Mouse (Mus musculus): ENCODE measurements at regions not wholly inside any gene's neighbourhood (a gene's known extent, or its start where the extent isn't known, plus 50 kb on each side); places are given as distances from the start of the nearest gene placed in this dataset.
"Not testable (repeated sequence)": the region's sequence is repeated elsewhere in the genome, so short reads cannot be mapped to it uniquely, and the experiment has no call there.

DNA sequence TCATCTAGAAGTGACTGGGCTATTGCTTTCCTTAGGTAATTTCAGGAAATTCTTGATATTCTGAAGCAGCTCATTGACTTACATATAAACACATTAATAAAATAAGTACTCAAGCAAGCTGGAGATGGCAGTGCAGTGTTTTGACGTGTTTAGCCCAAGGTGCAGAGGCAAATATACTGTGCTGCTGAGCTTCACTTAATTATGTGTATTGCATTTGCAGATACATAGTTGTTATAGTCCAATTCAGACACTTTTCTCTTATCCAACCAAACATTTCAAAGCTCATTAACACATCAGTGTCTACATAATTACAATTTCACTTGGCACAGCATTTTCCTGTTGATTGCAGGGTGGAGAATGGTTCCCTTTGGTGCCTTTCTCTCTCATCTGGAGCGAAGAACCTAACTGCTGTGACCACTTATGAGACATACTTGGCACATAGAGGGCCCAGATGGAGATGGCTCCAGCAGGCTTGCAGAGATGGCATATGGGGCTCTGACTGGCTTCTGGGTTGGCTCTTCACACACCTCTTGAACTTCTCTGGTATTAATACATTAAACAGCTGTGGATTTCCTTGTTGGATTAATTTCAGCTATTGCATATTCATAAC lies 803.9 kb upstream of the Gm10800 start:
- no peak overlapping the region for H3K4me2 ChIP-seq
- no peak overlapping the region for H3K4me3 ChIP-seq
- peak; percentile 56; the same call in 1 of the 2 replicates for ATAC-seq (ENCODE audit: low FRiP score, low read depth)
- H3K4me1 ChIP-seq (replicated peaks): no peaks in the 10 kb centered on the region
- no peaks in the 10 kb centered on the region for H3K27me3 ChIP-seq
- H3K27ac ChIP-seq (replicated peaks): no peak overlapping the region
- H3K9ac ChIP-seq: no peak overlapping the region
- WGBS: 66% methylated on average over 2 of the region's 2 CpGs
- no peaks in the 10 kb centered on the region for H3K9me3 ChIP-seq
- no peaks in the 10 kb centered on the region for H3K36me3 ChIP-seq

DNA sequence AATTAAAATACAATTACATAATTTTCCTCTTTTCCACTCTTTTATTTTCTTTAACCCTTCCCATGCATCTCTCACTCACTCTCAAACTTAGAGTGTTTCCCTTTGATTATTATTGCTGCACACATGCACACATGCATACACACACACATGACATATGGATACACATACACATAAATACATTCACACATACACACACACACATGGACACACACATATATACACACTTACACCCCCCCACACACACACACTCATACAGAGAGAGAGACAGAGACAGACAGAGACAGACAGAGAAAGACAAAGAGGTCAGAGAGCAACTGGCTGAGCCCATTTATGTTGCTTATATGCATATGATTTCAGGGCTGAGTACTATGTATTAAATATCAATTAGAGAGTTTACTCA lies 764.2 kb upstream of the Gm10800 start:
- no peak overlapping the region for H3K4me3 ChIP-seq
- no peaks in the 10 kb centered on the region for H3K4me1 ChIP-seq (replicated peaks)
- no peak for ATAC-seq (ENCODE audit: low FRiP score, low read depth)
- no peak overlapping the region for H3K27ac ChIP-seq (replicated peaks)
- no peaks in the 10 kb centered on the region for H3K27me3 ChIP-seq
- no peak overlapping the region for H3K4me2 ChIP-seq
- H3K9me3 ChIP-seq: no peaks in the 10 kb centered on the region
- no peaks in the 10 kb centered on the region for H3K36me3 ChIP-seq
- no peak overlapping the region for H3K9ac ChIP-seq

DNA sequence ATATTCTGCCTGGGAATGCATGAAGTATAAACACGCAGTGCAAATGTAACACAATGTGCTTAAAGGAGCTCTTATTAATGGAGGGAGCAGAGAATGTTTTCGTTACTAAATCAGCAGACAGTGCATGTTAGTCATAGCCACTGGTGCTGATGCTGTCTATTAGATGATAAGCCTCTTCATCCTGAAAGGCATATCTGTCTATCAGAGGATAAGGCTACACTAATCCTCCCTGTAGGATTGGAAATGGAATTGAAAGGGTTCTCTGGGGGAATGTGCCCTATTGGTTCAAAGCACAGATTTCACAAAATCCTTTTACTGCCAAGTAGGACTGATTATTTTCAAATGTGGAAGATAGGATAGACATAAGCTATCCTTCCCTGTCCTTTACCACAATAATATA lies 763.4 kb upstream of the Gm10800 start:
- no peaks in the 10 kb centered on the region for H3K27me3 ChIP-seq
- no peak overlapping the region for H3K9ac ChIP-seq
- no peak overlapping the region for H3K4me2 ChIP-seq
- H3K4me3 ChIP-seq: no peak overlapping the region
- H3K27ac ChIP-seq (replicated peaks): no peak overlapping the region
- no peak for ATAC-seq (ENCODE audit: low FRiP score, low read depth)
- H3K36me3 ChIP-seq: no peaks in the 10 kb centered on the region
- no peaks in the 10 kb centered on the region for H3K9me3 ChIP-seq
- WGBS: 70% methylated on average over 2 of the region's 2 CpGs
- H3K4me1 ChIP-seq (replicated peaks): no peaks in the 10 kb centered on the region

DNA sequence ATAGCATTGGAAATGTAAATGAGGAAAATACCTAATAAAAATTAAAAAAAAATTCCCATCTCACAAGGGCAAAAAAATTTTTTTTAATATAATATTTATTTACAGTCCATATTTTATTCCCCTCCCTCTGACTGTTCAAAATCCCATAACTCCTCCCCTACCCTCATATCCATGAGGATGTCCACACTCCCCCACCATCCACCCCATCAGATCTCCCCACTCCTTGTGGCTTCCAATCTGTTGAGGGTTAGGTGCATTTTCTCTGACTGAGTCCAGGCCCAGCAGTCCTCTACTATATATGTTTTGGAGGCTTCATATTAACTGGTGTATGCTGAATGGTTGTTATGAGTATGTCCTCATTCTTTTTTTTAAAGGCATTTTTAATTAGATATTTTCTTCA lies 754.5 kb upstream of the Gm10800 start:
- no peak for ATAC-seq (ENCODE audit: low FRiP score, low read depth)
- H3K27ac ChIP-seq (replicated peaks): no peak overlapping the region
- H3K9ac ChIP-seq: no peak overlapping the region
- no peak overlapping the region for H3K4me3 ChIP-seq
- H3K9me3 ChIP-seq: no peaks in the 10 kb centered on the region
- no peaks in the 10 kb centered on the region for H3K36me3 ChIP-seq
- H3K4me1 ChIP-seq (replicated peaks): no peaks in the 10 kb centered on the region
- no peaks in the 10 kb centered on the region for H3K27me3 ChIP-seq
- H3K4me2 ChIP-seq: no peak overlapping the region

DNA sequence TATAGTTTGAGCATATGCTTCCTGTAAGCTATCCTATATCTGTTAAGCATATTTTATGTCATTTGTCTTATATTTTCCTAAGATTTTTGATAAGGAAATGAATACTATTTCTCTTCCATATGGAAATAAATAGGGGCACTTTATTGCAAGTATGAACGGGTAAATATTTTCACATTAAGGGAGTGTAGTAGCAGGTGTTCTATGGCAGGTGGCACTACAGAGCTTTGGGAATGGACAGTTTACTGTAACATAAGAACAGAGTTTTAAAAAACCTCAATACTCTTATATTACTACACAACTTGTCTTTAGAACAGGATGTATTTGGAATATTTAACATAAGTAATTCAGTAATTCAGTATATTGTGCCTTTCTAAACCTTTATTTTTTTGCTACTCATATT lies 742.4 kb upstream of the Gm10800 start:
- no peaks in the 10 kb centered on the region for H3K9me3 ChIP-seq
- WGBS: 47% methylated on average over 1 of the region's 1 CpGs
- no peak overlapping the region for H3K4me3 ChIP-seq
- no peaks in the 10 kb centered on the region for H3K4me1 ChIP-seq (replicated peaks)
- H3K9ac ChIP-seq: no peak overlapping the region
- no peaks in the 10 kb centered on the region for H3K27me3 ChIP-seq
- H3K36me3 ChIP-seq: no peaks in the 10 kb centered on the region
- no peak overlapping the region for H3K4me2 ChIP-seq
- ATAC-seq (ENCODE audit: low FRiP score, low read depth): no peak
- no peak overlapping the region for H3K27ac ChIP-seq (replicated peaks)

DNA sequence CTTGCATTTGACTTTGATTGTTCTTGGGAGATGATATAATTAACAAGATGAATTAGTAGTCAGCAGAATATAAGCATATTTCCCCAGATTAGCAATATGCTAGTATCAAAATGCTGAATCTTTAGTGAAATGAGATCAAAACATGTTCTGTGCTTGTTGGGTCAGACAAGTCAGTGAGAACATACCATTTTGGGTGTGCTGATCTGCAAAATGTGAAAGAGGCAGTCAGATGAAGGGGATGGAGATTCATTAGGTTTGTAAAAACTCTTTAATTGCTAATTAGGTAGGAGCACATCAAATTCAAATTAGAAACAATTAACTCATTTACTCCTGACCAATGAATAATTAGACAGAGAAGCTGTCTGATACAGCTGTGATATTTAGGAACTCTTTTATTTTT lies 712.6 kb upstream of the Gm10800 start:
- Histone ChIP-seq H3K9ac (no peak overlapping the region), H3K4me2 (no peak overlapping the region), H3K27me3 (no peaks in the 10 kb centered on the region), H3K27ac (replicated peaks) (no peak overlapping the region), H3K36me3 (no peaks in the 10 kb centered on the region), H3K4me3 (no peak overlapping the region), H3K9me3 (no peaks in the 10 kb centered on the region), H3K4me1 (replicated peaks) (no peaks in the 10 kb centered on the region)
- no peak for ATAC-seq (ENCODE audit: low FRiP score, low read depth)

DNA sequence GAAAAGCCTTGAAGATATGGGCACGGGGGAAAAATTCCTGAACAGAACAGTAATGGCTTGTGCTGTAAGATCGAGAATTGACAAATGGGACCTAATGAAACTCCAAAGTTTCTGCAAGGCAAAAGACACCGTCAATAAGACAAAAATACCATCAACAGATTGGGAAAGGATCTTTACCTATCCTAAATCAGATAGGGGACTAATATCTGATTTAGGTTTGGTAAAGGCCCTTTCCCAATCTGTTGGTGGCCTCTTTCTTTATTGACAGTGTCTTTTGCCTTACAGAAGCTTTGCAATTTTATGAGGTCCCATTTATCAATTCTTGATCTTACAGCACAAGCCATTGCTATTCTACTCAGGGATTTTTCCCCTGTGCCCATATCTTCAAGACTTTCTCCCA lies 696.5 kb upstream of the Gm10800 start:
- H3K4me1 ChIP-seq (replicated peaks); H3K27ac ChIP-seq (replicated peaks); H3K4me2 ChIP-seq; H3K36me3 ChIP-seq; H3K27me3 ChIP-seq; ATAC-seq (ENCODE audit: low FRiP score, low read depth); H3K9me3 ChIP-seq; H3K9ac ChIP-seq; H3K4me3 ChIP-seq: not testable (repeated sequence)
- 65% methylated on average over 3 of the region's 3 CpGs for WGBS

DNA sequence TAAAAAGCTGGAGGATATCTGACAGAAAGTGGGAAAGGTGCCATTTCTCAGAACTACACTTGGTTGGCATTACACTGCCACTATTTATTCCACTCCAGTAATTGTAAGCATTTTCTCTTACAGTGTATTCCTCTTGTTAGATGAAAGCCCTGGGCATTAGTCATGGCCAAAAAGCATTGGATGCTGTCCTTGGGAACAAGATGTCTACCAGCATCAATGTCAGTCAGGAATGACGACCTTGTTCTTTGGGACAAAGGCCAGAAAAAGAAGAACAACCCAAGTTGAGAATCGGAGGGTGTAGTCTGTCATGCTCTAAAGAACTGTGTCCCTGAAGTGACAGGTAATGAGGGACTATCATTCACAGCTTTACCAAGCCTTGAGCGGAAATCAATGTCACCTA lies 662.1 kb upstream of the Gm10800 start:
- no peak overlapping the region for H3K4me2 ChIP-seq
- H3K27ac ChIP-seq (replicated peaks): no peak overlapping the region
- WGBS: 68% methylated on average over 3 of the region's 3 CpGs
- ATAC-seq (ENCODE audit: low FRiP score, low read depth): no peak
- no peak overlapping the region for H3K9ac ChIP-seq
- no peaks in the 10 kb centered on the region for H3K4me1 ChIP-seq (replicated peaks)
- no peaks in the 10 kb centered on the region for H3K27me3 ChIP-seq
- H3K36me3 ChIP-seq: no peaks in the 10 kb centered on the region
- H3K9me3 ChIP-seq: no peaks in the 10 kb centered on the region
- H3K4me3 ChIP-seq: no peak overlapping the region
